Comparison of ENCODE assay signal across 15 mouse cellular contexts in the genomic region with DNA sequence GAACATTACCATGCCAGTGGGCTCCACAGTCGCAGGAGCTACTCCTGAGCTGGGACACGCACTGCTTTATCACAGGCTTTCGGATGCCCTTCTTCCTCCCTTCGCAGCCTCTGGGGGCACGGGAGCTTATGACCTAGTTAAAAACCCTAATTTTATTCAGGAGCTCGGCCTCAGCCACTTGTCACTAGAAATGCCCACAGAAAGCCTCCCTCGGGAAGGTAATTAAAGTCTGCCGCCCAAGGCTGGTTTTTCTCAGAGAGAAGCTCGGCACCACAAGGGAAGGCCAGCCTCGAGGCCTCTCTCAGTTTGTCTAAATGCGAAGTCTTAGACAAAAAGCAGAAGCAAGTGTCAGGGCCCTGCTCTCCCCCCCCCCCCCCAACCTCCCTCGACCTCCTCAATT. TPM values are rescaled to one million over a fixed set of nuclear protein-coding genes. Genes with fewer than 3 reads are reported as not detected.
DNase-seq lines count a peak whose midpoint lies in the region; ATAC-seq and TF ChIP-seq lines count a peak whose summit lies in the region.
"Had no signal": no experiment of that assay in that cellular context is flagged by ENCODE, and none has a peak within 500 bp of the region (broad histone marks: within the 10 kb centered on the region; RNA-seq: fewer than 3 reads in every experiment).

No protein-coding gene starts in this region.

- no peak overlapping the region for H3K27ac ChIP-seq in neural tube, embryonic 12.5 days
- 0 out of 2 replicates have a peak overlapping the region, but pooled peaks have one; percentile 52 for H3K27ac ChIP-seq in intestine, embryonic 16.5 days (ENCODE audit: low read length)
- H3K27ac ChIP-seq in stomach, postnatal 0 days (replicated peaks), result 0 out of 2 replicates have a peak overlapping the region, but pooled peaks have one; percentile 30
- H3K27ac ChIP-seq: embryonic facial prominence, embryonic 15.5 days had no signal

- H3K4me2 ChIP-seq in neural tube, embryonic 12.5 days (replicated peaks), result peak overlapping the region; percentile 27
- no peak overlapping the region for H3K4me2 ChIP-seq in intestine, embryonic 16.5 days (ENCODE audit: low read depth, low read length)
- H3K4me2 ChIP-seq in stomach, postnatal 0 days (replicated peaks; ENCODE audit: low read depth), result no peak overlapping the region
- H3K4me2 ChIP-seq: embryonic facial prominence, embryonic 15.5 days; lung, embryonic 14.5 days had no signal

- no peak overlapping the region for H3K4me3 ChIP-seq in neural tube, embryonic 12.5 days
- no peak overlapping the region for H3K4me3 ChIP-seq in intestine, embryonic 16.5 days (ENCODE audit: low read length)
- H3K4me3 ChIP-seq in stomach, postnatal 0 days (ENCODE audit: low read depth, low read length), result no peak overlapping the region
- H3K4me3 ChIP-seq: embryonic facial prominence, embryonic 15.5 days; megakaryocyte, embryonic 14.5 days had no signal

- H3K9ac ChIP-seq in neural tube, embryonic 12.5 days, result no peak overlapping the region
- peak overlapping the region; percentile 41; the same call in 1 of the 2 replicates for H3K9ac ChIP-seq in intestine, embryonic 16.5 days (ENCODE audit: low read depth, low read length)
- no peak overlapping the region for H3K9ac ChIP-seq in stomach, postnatal 0 days (ENCODE audit: low read length)
- H3K9ac ChIP-seq: embryonic facial prominence, embryonic 15.5 days; lung, embryonic 14.5 days had no signal

- H3K9me3 ChIP-seq in neural tube, embryonic 12.5 days, result no peaks in the 10 kb centered on the region
- H3K9me3 ChIP-seq in intestine, embryonic 16.5 days (ENCODE audit: control insufficient read depth, low read length), result no peaks in the 10 kb centered on the region
- H3K9me3 ChIP-seq in stomach, postnatal 0 days (ENCODE audit: control insufficient read depth, low read length), result no peaks in the 10 kb centered on the region
- H3K9me3 ChIP-seq: embryonic facial prominence, embryonic 15.5 days; megakaryocyte, embryonic 14.5 days had no signal

- H3K4me1 ChIP-seq in neural tube, embryonic 12.5 days, result peaks cover 63% of the 10 kb centered on the region
- H3K4me1 ChIP-seq in intestine, embryonic 16.5 days (ENCODE audit: control insufficient read depth, insufficient read depth, low read length), result peaks cover 67% of the 10 kb centered on the region
- H3K4me1 ChIP-seq in stomach, postnatal 0 days (replicated peaks; ENCODE audit: control insufficient read depth, insufficient read depth), result peaks cover 9% of the 10 kb centered on the region

- ATAC-seq in neural tube, embryonic 12.5 days (ENCODE audit: low FRiP score, low read depth), result no peak
- ATAC-seq in intestine, embryonic 16.5 days, result no peak
- no peak for ATAC-seq in stomach, postnatal 0 days (ENCODE audit: low FRiP score, low TSS enrichment)

- TF ChIP-seq CTCF in stomach, postnatal 0 days (IDR thresholded peaks at IDR 0.05; ENCODE audit: low read depth), result no peak

- no peak for TF ChIP-seq EP300 in stomach, postnatal 0 days (optimal IDR thresholded peaks at IDR 0.05)

- H3K27me3 ChIP-seq in neural tube, embryonic 12.5 days (replicated peaks), result no peaks in the 10 kb centered on the region
- H3K27me3 ChIP-seq in intestine, embryonic 16.5 days (replicated peaks; ENCODE audit: control insufficient read depth, insufficient read depth, low read length), result no peaks in the 10 kb centered on the region
- H3K27me3 ChIP-seq in stomach, postnatal 0 days (ENCODE audit: control insufficient read depth, insufficient read depth, low read length), result no peaks in the 10 kb centered on the region; the same call in 1 of the 2 replicates
- H3K27me3 ChIP-seq: embryonic facial prominence, embryonic 15.5 days had no signal

- intact Hi-C loops in heart, postnatal 25 days (cut with DNase I), result no loop called here

- no peaks in the 10 kb centered on the region for H3K36me3 ChIP-seq in neural tube, embryonic 12.5 days
- no peaks in the 10 kb centered on the region for H3K36me3 ChIP-seq in intestine, embryonic 16.5 days (ENCODE audit: control insufficient read depth, insufficient read depth, low read length)
- H3K36me3 ChIP-seq in stomach, postnatal 0 days (ENCODE audit: control insufficient read depth, insufficient read depth, low read length), result no peaks in the 10 kb centered on the region
- H3K36me3 ChIP-seq: embryonic facial prominence, embryonic 15.5 days had no signal

- peak; percentile 81 for DNase-seq in heart, adult 11 months
- no peak for DNase-seq in heart, postnatal 25 days (ENCODE audit: low spot score)
- no peak for DNase-seq in neural tube, embryonic 10.5 days (ENCODE audit: extremely low spot score, low spot score)
- no peak for DNase-seq in stomach, postnatal 0 days (ENCODE audit: low spot score)
- no peak for DNase-seq in testis, postnatal 10 days (ENCODE audit: low spot score)
- DNase-seq in lung, postnatal 14 days, result no peak
- DNase-seq: cerebellum, adult 11 months; heart, postnatal 10 days; lung, embryonic 14.5 days; right cerebral cortex, adult 18-20 months; thymus, postnatal 25 days had no signal

- 19% methylated on average over 12 of the region's 12 CpGs for WGBS in neural tube, embryonic 12.5 days
- WGBS in intestine, embryonic 16.5 days, result 47% methylated on average over 12 of the region's 12 CpGs
- WGBS in stomach, postnatal 0 days, result 53% methylated on average over 12 of the region's 12 CpGs

RNA-seq across cellular contexts. Expression of a gene that starts 10.6 kb away (rescaled TPM):
- 10 to 100 TPM; 32.6 to 36.7 TPM for total RNA-seq in heart, postnatal 25 days (2021)
- 17.3 and 19.1 TPM in 2 replicates for polyA plus RNA-seq in neural tube, embryonic 12.5 days (2016; fragmentation: Nextera tagmentation; extraction: Ambion mirVana)
- polyA plus RNA-seq in intestine, embryonic 16.5 days (2015; fragmentation: Nextera tagmentation; extraction: Ambion mirVana), result 17.0 and 20.6 TPM in 2 replicates
- 10.0 and 13.1 TPM in 2 replicates for polyA plus RNA-seq in stomach, postnatal 0 days (2015; fragmentation: Nextera tagmentation; extraction: Ambion mirVana)
